Mouse (Mus musculus) ovary, postnatal 14 days (tissue): ENCODE measurements around the gene Cldn34c4.

ENCODE experiments used
- DNase-seq: peaks from one replicate; pipeline ENCODE4 v3.0.0; 2022; ENCODE audit warnings: low spot score

Gene Cldn34c4

GRCm38 (mm10) chrX:127736454-127736853 lies at the start of gene Cldn34c4:
Cldn34c4 (minus strand) TSS chrX:127736554.
- DNase-seq: no peak

- DNase-seq: no peak
Measured at GRCm38 (mm10) chrX:127747062-127747461, 10.7 kb upstream of the Cldn34c4 start.
